Mouse (Mus musculus): Measurements from ENCODE around the gene Plxdc1.

DNA sequence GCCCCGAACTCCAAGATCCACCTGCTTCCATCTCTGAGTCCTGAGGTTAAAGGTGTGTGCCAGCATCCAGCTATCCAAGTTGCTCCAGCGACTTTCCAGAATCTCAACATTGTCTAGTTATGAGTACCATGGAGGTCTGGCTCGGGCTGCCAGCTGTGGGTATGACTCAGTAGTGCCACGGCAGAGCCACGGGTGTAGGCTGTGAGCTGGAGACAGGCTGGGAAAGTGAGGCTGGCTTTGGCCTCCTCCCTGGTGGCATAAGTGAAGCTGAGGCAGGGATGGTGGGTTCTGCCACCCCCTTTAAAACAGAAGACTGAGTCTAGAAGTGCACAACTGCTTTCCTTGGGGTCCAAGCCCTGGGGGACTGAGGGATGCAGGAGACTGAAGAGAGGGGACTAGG is 47.8 kb upstream of the Plxdc1 start:
- no peak for TF ChIP-seq TAL1 (IDR thresholded peaks at IDR 0.05; ENCODE audit: low read length)
- TF ChIP-seq GATA1 (IDR thresholded peaks at IDR 0.05; ENCODE audit: low read length) = no peak

All from erythroblast, embryonic 14.5 days (primary cell).